Mouse (Mus musculus) cortical plate, adult 2 months (tissue): ENCODE results near the gene Cx3cl1.

ENCODE experiments used
- CTCF ChIP-seq: fragments of 200-500 bp; IDR thresholded peaks from 2 replicates; pipeline ENCODE4 v1.5.1; 2011; ENCODE audit warnings: mild to moderate bottlenecking, control low read depth, low read length; ENCODE audit not compliant: insufficient read depth; ENCODE audit errors: extremely low read depth
- POLR2A ChIP-seq: fragments of 200-500 bp; IDR thresholded peaks from 2 replicates; pipeline ENCODE4 v1.6.1; 2011; ENCODE audit warnings: mild to moderate bottlenecking, low read length, control low read depth; ENCODE audit not compliant: insufficient read depth; ENCODE audit errors: extremely low read depth

DNA sequence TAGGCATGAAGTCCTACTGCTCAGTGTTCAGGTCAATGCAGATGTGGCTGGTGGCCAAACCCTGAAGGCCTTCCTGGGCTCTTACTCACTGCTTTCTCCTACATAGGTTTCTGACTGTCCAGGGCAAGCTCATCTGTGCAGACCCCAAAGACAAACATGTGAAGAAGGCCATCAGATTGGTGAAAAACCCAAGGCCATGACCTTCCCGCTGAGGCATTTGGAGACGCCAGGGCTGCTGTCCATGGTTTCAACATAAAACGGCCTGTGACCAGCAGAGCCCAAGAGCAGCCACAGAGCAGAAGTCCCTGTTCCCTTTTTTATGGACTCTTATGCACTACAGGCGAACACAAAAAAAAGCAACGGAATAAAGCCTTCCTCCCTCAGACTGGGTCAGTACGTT, 39.8 kb downstream of the Cx3cl1 start:
- TF ChIP-seq CTCF = no peak
- no peak for TF ChIP-seq POLR2A
